Mouse (Mus musculus): ENCODE data around the gene Gm20431.
"Not testable (repeated sequence)": the region's sequence is repeated elsewhere in the genome, so short reads cannot be mapped to it uniquely, and the experiment has no call there.

The Gm20431 gene

DNA sequence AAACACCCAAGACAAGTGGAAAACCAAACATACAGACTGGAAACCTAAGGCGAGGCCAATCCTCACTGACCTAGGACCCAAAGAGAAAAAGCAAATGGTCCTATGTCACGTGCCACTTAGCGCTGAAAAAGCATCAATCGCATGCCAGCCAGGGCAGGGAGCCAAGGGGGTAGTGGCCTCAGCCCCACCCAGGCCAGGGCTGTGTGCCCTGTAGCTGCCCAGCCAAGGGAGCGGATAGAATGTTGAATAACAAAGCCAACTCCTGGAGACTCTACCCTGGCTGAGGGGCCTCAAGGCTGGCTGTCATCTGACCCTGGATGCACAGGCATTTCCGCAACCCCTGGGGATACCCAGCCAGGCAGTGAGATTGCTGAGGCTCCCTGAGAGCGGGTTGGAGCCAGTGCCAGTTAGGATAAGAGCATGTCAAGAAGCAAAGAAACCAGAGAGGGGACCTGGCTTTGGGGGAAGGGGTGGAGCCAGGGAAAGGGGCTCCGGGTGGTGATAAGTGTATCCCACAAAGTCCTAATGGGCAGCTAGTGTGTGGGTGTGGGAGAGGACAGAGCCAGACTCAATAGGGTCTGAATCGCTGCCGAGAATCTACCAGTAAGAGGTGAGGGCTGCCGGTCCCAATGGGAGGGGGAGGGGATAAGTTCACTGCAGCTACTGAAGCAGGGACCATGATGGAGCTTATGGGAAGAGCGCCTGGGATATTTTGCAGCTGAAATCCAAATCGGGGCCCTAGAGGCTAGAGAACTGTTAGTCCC is 1.3 kb downstream of the Gm20431 start:
- DNase-seq (ENCODE audit: low read depth, low spot score): no peak

DNA sequence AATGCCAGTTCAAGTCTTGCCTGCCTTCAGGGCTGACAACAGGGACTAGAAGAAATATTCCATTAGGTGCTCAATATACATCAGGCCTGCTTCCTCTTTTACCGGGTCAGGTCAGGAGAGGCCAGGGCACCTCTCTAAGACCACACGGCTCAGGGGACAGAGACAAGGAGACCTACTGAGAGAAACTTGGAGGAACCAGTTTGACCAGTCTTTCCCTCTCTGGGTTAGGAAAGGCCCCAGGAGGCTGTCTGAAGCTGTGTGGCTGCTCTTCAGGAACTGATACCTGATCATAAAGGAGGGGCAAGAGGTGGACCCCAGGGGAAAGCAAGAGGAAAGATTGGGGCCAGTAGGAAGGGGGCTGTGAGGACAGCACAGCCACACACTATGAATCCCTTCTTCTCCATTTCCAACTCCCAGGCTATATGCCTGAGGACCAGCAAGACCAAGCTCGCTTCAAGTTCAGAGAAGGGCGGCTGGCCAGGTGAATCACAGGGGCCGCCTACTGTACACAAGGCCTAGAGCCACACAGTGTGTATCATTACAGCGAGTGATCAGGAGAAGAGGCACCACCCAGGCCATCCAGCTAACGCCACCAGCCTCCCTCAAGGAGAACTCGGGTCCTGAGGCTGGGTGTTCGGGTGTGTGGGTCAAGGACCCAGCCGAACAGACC is 2.0 kb downstream of the Gm20431 start:
- no peak for DNase-seq (ENCODE audit: low read depth, low spot score)

DNA sequence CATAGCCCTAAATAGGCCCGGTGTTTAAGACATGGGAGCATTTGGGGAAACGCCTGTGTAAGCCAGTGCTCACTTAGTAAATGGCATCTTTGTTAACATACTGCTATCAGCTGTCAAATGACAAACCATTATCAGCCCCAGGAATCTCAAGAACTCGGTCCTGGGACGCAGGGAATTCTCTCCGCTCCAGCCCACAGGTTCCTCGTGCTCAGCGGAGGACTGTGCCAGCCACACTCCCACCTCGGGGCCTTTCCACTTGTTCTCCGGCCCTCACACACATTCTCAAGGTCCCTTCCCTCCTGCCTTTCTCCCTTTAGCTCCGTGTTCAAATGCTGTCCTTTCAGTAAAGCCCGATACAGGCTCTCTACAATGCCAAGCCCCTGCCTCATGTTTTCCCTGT is 2.6 kb downstream of the Gm20431 start:
- no peak for DNase-seq (ENCODE audit: low read depth, low spot score)

DNA sequence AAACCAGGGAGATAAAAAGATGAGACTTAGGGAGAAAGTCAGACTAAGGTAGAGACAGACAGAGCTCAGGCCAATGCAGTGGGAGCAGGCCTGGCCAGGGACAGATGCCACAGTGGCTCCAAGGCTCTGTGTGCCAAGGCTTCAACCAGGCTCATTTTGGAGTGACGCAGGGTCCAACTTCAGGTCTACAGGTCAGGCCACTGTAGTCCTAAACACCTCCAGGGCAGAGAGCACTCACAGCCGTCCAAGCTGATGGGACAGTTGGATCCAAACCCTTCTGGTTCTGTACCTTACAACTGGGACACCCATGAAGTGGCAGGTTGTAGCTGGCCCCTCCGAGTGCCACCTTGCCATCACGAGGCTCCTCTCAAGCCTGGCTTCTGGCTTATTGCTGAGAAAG is 3.3 kb downstream of the Gm20431 start:
- DNase-seq (ENCODE audit: low read depth, low spot score): no peak

DNA sequence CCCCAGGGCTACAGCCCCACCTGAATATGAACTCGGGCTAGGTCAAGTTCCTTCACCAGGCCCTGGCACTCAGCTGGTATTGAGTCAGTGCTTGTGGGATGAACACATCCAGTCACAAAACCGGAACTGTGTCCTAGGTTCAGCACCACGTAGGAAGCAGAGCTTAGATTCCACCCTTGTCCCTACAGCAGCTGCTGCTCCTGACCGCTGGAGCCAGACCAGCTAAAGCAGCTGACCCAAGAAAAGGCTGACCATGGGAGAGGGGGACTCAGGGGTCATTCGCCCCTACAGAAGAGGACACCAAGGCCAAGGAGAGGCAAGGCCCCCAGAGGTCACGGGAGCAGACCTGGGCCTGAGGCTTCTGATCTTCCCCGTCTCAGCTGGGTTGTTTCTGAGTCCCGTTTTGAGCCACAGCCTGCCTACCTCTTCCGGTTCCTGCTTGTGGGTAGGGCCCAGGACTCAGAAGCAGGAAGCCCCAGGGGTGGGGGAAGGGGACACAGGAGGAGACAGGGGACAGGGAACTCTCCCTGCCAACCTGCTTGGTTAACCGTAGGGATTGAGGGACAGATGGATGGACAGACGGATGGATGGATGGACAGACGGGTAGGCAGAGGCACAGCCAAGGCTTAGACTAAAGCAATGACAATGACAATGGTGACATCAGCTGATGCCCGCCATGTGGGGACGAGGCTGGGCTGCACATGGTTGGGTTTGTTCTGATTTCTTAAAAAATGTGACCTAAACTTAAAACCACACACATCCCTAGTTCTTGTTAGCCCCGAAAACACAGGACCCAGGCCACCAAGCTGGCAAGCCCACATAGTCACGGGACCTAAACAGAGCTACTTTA is 4.4 kb downstream of the Gm20431 start:
- no peak for DNase-seq (ENCODE audit: low read depth, low spot score)

DNA sequence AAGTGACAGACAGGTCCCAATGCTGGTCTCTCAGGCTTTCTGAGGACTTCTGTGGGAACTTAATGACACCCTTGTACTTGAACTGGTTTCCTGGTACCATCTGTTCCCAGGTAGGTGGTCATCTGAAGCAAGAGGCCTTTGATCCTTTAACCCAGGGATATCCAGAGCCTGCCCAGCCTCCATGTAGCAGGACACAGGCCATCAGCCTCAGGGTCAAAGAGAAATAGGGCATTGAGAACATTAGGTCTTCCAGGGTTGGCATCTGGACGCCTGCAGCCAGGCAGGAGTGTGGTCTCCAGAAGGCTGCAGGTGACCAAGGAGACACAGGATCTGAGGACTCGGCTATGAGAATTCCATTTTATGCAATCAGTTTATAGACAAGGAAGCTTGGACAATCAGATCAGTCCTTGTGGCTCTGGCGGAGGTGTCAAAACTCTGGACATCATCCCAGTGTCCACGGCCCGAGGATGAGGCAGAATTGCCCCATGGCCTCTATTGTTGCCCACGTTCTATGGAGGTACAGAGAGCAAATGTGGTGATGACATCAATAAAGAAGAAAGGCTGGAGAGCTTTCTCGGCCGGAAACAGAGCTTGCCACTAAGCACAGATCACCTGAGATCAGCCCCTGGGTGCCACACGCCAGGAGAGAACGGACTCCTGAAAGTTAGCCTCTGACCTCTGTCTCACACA is 6.2 kb downstream of the Gm20431 start:
- no peak for DNase-seq (ENCODE audit: low read depth, low spot score)

DNA sequence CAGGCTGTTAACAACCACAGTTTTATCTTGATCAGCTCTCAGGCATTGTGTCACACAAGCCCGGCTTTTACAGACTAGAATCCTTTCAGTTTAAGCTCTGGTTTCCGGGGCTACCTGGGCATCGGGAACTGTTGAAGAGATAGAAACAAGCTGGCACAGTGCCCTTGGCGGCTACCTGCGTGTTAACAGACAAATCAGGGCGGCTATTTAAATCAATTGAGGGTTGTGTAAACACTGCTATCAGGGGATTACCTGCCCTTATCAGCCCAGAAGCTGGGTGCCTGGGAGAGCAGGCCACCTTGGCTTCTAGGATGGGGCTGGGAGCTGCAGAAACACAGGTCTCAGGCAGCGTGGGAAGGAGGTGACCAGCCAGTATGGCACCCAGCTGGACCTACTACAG is 8.6 kb downstream of the Gm20431 start:
- DNase-seq (ENCODE audit: low read depth, low spot score): no peak

DNA sequence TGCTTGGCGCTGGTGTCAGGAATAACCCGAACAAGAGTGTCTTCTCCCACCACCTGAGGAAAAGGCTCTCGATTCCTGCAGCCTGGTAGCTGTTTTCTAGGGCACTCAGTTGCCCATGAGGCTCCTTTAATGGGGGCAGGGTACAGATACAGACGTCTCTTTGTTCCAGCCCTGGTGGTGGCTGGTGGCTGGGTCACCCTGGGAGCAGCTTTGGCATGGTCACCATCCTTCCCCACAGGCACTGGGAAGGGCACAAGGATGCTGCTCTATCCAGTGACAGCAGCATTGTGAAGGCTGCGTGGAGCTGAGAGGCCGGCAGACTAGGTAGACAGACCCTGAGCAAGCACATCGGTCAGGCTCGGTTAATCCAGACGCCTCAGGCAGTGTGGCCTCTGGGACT is 9.7 kb downstream of the Gm20431 start:
- DNase-seq (ENCODE audit: low read depth, low spot score): no peak

DNA sequence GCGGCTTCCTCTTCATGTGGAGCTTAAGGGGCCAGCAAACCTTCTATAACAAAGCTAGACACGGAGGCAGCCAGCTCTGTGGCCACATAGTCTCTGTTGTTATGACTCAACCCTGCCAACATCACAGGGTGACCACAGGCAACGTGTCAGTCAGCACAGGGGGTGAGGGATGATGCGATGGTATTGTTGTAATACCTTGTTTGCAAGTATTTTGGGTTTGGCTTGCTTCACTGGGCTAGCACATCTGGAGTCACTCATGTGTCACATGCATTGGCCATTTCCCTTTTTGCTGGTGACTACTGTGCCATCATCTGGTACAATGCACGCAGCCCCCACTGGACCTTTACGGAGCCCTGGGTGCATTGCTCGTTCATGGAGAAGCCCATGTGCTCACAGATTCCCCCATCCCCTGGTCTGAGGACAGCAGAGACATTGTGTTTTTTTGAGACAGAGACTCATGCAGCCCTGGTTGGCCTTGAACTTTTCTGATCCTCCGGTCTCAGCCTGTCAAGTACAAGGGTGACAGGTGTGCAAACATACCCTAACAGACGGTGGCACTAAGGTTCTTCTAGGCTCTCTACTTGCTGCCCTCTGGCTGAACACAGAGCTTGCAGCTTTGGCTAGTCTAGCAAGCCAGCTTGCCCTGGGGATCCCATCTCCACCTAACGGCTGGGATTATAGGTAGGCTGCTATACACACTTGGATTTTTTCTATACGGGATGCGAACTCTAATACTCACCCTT is 11.8 kb downstream of the Gm20431 start:
- DNase-seq (ENCODE audit: low read depth, low spot score): no peak

DNA sequence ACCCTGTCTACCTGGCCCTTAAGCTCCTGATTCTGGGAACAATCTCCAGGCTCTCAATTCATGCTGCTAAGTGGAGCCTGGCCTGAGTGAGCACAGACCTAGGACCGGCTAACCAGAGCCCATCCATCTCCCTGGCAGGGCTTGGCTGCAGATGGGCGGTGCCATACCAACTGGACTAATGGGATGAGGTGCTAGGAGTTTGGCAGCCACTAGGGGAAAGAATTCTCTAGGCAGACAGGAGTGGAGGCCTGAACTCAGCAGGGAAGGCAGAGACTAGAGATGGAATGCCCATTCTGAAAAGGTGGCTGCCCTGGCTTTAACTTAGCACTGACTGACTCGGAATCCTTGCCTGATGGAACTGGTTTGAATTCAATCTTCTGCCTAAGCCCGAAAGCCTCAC is 14.9 kb downstream of the Gm20431 start:
- no peak for DNase-seq (ENCODE audit: low read depth, low spot score)

DNA sequence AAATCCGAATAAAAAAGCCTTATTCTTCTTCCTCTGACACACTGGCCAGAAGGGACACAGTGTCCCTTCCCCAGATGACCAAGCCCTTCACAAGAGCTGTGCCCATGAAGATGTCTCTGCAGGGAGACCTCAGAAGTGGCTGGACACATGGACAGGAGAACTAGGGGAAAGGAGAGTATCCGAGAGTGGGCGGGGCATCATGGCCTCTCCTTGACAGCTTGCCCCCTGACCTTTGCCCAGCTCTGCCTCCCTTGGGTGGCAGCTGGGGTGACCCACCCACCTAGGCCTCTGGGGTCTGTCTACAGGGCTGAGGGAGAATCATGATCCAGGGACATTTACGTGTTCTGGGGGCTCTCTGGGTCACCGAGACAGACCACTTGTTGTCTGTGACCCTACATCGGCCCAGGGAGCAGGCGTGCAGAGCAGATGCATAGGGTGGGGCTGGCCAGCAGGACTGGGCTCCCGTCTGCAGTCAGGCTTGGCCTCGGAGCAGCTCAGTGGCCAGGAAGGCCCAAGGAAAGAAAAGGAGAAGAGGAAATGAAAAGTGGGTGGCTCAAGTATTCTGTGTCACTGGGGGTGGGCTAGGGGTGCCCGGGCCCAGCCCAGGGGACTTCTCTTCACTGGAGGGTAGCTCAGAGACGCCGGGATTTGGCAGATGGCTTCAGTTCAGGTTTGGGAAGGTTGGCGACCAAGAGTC is 17.8 kb downstream of the Gm20431 start:
- DNase-seq (ENCODE audit: low read depth, low spot score): not testable (repeated sequence)

DNA sequence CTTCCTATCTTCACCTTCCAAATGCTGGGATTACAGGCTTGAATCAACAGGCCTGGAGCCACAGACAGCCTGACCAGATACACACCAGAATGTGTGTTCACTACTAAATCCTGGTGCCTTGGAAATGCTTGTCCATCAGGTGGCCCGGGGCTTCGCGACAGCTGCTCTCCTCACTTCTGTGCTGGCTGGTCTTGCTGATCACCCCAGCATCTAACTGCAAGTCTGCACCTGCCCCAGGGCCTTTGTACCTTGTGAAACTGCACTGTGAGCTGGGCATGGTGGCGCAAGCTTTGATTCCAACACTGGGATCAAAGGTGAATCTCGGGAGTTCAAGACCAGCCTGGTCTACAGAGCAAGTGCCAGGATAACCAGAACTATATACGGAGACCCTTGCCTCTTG is 19.1 kb downstream of the Gm20431 start:
- no peak for DNase-seq (ENCODE audit: low read depth, low spot score)

DNA sequence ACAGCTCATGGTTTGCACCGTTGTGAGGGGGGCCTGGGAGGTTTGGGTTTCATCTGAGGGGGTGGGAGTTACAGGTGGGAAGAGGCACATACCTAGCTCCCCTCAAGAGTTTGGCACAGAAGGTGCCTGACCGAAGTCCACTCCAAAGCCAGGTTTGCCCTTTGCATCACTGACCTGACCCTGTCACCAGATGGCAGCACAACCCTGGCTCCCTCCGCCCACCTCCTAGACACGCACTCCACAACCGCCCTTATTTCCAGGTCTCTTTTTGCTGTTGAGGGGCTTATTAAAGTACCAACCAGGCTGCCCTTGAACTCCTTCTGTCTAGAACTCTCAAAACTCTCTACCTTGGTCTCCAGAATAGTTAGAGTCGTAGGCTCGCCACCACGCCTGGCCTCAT is 20.0 kb downstream of the Gm20431 start:
- DNase-seq (ENCODE audit: low read depth, low spot score): no peak

DNA sequence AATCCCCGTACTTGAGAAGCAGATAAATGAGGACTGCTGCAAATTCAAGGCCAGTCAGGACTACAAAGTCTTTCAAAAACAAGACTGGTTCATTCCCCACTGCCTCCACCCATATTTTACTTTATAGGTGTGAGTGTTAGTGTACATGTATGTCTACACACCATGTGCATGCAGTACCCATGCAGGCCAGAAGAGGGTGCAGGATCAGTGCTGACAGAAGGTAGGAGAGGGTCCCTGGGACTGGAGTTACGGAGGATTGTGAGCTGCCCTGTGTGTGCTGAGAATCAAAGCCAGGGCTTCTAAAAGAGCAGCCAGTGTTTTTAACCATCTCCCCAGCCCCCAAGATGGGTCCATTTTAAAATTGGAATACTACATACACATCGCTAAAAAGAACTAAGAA is 21.0 kb downstream of the Gm20431 start:
- no peak for DNase-seq (ENCODE audit: low read depth, low spot score)

DNA sequence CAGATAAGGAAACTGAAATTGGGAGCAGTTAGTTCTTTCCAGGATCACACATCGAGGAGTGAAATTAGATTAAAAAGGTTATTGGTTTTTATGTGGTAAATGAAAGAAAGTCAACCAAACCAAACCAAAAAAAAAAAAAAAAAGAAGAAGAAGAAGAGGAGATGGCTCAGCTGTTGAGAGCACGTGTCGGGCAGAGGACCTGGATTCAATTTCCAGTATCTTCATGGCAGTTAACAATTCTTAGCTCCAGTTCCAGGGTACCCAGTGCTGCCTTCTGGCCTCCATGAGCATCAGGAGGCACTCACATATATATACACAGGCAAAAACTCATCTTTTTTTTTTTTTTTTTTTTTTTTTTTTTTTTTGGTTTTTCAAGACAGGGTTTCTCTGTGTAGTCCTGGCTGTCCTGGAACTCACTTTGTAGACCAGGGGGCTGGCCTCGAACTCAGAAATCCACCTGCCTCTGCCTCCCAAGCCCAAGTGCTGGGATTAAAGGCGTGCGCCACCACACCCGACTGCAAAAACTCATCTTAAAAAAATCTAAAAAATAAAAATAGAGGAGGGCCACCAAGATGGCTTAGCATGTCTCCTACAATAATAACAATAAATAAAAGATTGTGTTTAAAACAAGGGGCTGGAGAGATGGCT is 26.3 kb downstream of the Gm20431 start:
- no peak for DNase-seq (ENCODE audit: low read depth, low spot score)

DNA sequence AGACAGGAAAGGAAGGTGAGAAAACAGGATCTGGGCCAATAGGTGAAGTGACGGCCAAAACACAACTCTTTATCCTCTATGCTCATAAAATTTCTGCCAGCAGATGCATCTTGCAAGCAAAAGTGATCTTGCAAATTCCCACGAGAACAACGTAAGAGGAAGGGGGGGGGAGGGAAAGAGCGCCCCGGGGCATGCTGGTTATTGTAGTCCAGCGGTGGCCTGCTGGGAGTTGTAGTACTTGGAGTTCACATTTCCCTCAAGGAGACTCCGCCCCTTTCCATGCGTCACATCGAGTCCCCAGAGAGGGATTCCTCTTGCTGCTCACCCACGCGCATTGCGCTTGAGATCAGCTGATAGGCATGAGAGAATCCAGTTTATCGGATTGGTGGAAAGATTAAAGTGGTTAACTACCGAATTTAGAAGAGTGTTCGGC is 26.9 kb downstream of the Gm20431 start:
- DNase-seq (ENCODE audit: low read depth, low spot score): peak; percentile 99

DNA sequence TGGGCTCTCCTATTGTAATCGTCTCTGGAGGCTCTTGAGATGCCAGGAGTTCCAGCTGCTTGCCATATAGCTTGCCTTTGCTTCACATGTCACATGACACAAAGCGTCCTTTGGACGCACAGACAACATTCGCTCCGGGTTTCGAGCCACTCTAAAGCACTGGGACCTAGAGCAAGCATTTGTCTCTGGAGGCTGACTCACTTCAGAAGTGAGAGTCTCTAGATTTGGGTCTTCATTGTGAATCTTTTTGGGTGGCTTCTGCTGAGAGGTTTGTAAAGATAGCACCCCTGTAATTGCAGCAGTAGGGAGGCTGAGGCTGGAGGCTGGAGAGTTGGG is 27.8 kb downstream of the Gm20431 start:
- DNase-seq (ENCODE audit: low read depth, low spot score): no peak

DNA sequence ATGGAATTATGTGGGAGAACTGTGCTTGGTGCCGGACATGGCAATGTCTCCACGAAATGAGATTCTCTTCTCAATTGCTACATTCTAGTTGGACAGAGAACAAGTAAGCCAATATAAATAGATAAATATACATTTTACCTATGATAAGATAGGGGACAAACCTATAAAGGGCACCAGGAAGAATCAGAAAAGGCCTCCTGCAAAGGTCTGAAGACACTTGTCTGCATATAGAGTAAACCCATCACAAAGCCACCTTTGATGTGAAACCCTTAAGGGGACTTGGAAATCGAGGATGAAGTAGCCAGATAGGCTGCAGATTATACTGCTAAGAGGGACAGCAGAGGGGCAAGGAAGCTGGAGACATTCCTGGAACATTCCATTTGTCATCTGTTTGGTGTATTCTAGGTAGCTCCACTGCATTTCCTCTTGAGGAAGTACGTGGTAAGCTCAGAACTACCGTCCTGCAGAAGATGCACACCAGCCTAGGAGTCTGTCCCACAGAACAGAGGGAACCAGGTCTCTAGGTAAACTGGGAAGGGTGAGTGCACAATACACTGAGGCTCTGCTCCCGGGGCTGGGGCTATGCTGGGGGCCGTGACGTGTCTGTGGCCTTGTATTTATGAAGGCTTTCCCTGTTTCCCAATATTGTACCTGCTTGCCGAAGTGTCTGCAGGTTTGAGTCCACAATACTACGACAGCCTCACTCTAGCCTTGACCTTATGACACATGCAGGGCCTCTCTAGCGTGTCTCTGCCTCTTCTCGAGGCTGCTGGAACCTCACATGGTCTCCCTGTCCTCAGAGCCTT is 28.4 kb downstream of the Gm20431 start:
- DNase-seq (ENCODE audit: low read depth, low spot score): no peak

Data from c-Kit-negative CD71-positive TER-119-positive erythroid progenitor cells, embryonic 14.5 days (primary cell).